Mouse (Mus musculus): ENCODE results near the gene Ap1m2.

DNA sequence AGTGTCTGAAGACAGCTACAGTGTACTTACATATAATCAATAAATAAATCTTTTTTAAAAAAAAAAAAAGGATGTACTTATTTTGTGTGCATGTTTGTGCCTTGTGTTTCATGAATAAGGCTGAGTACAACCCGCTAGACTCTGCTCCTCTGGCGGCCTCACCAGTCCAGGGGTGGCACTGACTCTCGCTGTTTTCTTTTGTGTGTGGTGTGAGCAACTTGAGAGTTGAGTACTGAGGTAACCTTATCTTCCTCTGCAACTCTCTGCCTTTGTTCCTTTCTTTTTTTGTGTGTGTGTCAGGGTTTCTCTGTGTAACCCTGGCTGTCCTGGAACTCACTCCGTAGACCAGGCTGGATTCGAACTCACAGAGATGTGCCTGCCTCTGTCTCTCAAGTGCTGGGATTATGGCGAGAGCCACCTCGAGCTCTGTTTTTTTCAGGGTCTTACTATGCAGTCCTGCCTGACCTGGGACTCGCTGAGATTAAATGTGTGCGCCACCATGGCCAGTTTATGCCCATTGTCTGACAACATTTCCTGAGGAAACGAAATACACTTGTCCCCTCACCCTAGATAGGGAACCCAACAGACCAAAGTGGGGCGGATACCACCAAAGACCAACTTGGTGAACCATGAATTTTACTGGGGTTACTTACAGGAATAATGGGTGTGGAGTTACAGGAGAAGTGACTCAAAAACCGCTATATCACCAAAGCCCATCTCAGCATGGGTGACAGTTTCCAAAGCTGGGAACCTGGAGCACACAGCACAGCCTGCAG, 19.4 kb upstream of the Ap1m2 start:
- no peak for TF ChIP-seq CTCF (IDR thresholded peaks at IDR 0.05; ENCODE audit: control insufficient read depth, insufficient read depth, insufficient read length)
- no peak for TF ChIP-seq MAX (IDR thresholded peaks at IDR 0.05)
- TF ChIP-seq FOSL1 (IDR thresholded peaks at IDR 0.05; ENCODE audit: insufficient read depth, low read length, poor library complexity, severe bottlenecking), result no peak
- TF ChIP-seq MYOG (IDR thresholded peaks at IDR 0.05; ENCODE audit: control insufficient read depth, extremely low read depth, insufficient read length), result no peak
- TF ChIP-seq CEBPB (IDR thresholded peaks at IDR 0.05; ENCODE audit: low read depth), result no peak
- TF ChIP-seq USF1 (IDR thresholded peaks at IDR 0.05; ENCODE audit: low read depth), result no peak
- no peak for TF ChIP-seq MYOD1 (IDR thresholded peaks at IDR 0.05; ENCODE audit: control insufficient read depth, insufficient read length, low read depth)
